Mouse (Mus musculus) adrenal gland, adult 10 weeks (tissue): ENCODE results near the gene Rab2b. TPM values are rescaled to one million over a fixed set of nuclear protein-coding genes. Genes with fewer than 3 reads are reported as not detected.

Experiments used
- polyA plus RNA-seq: library from polyadenylated mRNA; stranded (reverse); fragments of 350-450 nt; fragmentation: Illumina TruSeq; extraction: RNeasy Lipid Tissue Mini Kit (QIAGEN cat#74804); gene quantifications from one replicate; pipeline ENCODE4 v1.2.3, GENCODE M21; 2014; ENCODE audit warnings: low read depth, low replicate concordance

The Rab2b gene
- polyA plus RNA-seq: 88.1 TPM

GRCm38 (mm10) chr14:52278932-52279746, at the start of gene Rab2b, which contains the start of gene Tox4:
TSS of gene Rab2b (minus strand) at chr14:52279545.
TSS of gene Tox4 (plus strand) at chr14:52279146.

GRCm38 (mm10) chr14:52327910-52328812, 48.8 kb upstream of the Rab2b start, which contains the start of gene Sall2:
TSS of gene Sall2 (minus strand) at chr14:52328762.

GRCm38 (mm10) chr14:52304644-52305271, 25.4 kb upstream of the Rab2b start, which contains the start of gene Mettl3:
TSS of gene Mettl3 (minus strand) at chr14:52305128.

DNA sequence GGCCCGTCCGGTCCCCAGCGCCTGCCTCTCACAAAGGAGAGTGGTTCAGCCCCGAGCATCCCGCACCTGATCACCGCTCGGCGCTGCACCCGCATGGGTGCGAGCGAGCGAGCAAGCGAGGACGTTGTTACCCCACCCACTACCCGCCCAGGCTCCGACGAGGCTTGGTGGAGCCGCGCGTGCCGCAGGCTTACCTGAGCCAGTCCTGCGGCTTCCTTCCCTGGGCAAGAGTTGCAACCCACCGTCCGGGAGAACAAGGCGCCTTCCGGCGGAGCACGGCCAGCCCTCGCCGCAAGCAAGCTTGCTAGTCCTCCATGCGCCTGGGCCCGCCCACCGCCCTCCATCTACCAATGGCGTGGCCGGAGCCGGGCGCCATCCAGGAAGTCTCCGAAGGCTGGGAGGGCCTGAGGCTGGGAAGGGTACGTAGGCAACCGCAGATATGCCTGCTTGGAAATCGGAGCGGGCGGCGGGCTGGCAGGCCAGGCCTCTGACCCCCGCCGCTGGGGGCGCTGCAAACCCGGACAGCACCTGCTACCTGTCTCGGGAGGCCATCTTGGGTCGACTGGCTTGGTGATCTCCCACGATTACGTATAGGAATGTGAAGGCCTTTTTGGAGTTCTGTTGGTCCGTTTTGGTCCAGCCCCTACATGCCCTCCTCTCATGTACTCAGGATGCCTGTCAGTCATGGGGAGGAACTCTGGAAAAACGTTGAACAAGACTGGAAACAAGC, 21.7 kb downstream of the Rab2b start, which contains the start of gene Chd8:
Chd8 (minus strand) TSS at position 297 of the 730 bp plus-strand sequence.

Other genes with a start within 250 kb of the Rab2b start
- gene Olfr221, start 237.1 kb downstream of the Rab2b start, polyA plus RNA-seq: not detected
- 361 TPM for gene Hnrnpc, start 175.5 kb downstream of the Rab2b start, polyA plus RNA-seq
- gene Rpgrip1, start 168.8 kb downstream of the Rab2b start, polyA plus RNA-seq: 0.87 TPM
- 75.0 TPM for gene Supt16, start 82.1 kb downstream of the Rab2b start, polyA plus RNA-seq
- gene Chd8, start 21.8 kb downstream of the Rab2b start, polyA plus RNA-seq: 68.3 TPM
- gene Tox4, start 399 bp downstream of the Rab2b start, polyA plus RNA-seq: 48.2 TPM
- 40.5 TPM for gene Mettl3, start 25.6 kb upstream of the Rab2b start, polyA plus RNA-seq
- gene Sall2, start 49.2 kb upstream of the Rab2b start, polyA plus RNA-seq: 4.6 TPM
- gene Olfr1513, start 76.9 kb upstream of the Rab2b start, polyA plus RNA-seq: not detected
- not detected for gene Olfr1512, start 99.6 kb upstream of the Rab2b start, polyA plus RNA-seq
- gene Olfr1511, start 117.8 kb upstream of the Rab2b start, polyA plus RNA-seq: not detected
- not detected for gene Olfr1510, start 134.8 kb upstream of the Rab2b start, polyA plus RNA-seq
- gene Olfr1509, start 163.4 kb upstream of the Rab2b start, polyA plus RNA-seq: not detected
- gene Olfr1508, start 187.9 kb upstream of the Rab2b start, polyA plus RNA-seq: not detected
- gene Olfr1507, start 216.2 kb upstream of the Rab2b start, polyA plus RNA-seq: not detected